Mouse (Mus musculus): ENCODE data around the gene Il18bp. TPM values are rescaled to one million over a fixed set of nuclear protein-coding genes. Genes with fewer than 3 reads are reported as not detected.
A peak's percentile ranks its signal among the peaks of the same experiment; 100 is the strongest.

Il18bp gene
- total RNA-seq (2012; rRNA removed) (1.9 and 2.6 TPM in 2 replicates), total RNA-seq (2014; rRNA removed) (1.7 and 1.9 TPM in 2 replicates), polyA plus RNA-seq (2012; ENCODE audit: insufficient read length, low read depth) (2.9 and 3.3 TPM in 2 replicates)

DNA sequence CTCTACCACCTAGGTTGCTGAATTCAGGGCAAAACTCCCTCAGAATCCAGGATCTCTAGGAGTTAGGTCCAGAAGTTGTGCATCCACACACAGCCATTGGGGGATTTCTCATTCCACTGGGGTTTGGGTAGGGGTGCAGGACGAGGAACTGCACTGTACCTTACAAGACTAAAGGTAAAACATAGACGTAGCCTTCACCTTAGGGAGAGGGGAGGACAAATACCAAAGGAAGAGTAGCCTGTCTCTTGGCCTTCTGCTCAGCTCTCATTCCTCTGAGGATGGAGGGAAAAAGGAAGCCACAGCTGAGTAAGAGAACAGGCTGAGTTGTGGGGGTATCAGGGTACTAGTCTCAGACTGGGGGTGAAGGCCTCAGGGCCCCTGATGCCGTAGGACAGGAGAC is at the start of gene Il18bp:
Il18bp (minus strand) TSS at position 101 of the 400 bp plus-strand sequence.
- H3K27ac ChIP-seq (ENCODE audit: insufficient read depth, low read depth) = peak within 1 kb of the TSS; percentile 38; the same call in 1 of the 2 replicates
- TF ChIP-seq MEF2A (IDR thresholded peaks at IDR 0.05; ENCODE audit: borderline replicate concordance, low read depth, low read length) (no peak), ZKSCAN1 (IDR thresholded peaks at IDR 0.05; ENCODE audit: borderline replicate concordance, low read depth, low read length) (no peak), TCF12 (IDR thresholded peaks at IDR 0.05; ENCODE audit: low read depth, low read length) (no peak), RAD21 (IDR thresholded peaks at IDR 0.05; ENCODE audit: low read depth, low read length) (no peak), NRF1 (IDR thresholded peaks at IDR 0.05; ENCODE audit: low read depth, low read length) (no peak), USF2 (conservative IDR thresholded peaks at IDR 0.05; ENCODE audit: low read depth, low read length) (no peak), NELFE (IDR thresholded peaks at IDR 0.05; ENCODE audit: low read depth, low read length) (no peak), RCOR1 (conservative IDR thresholded peaks at IDR 0.05; ENCODE audit: low read depth, low read length) (no peak), POLR2AphosphoS2 (IDR thresholded peaks at IDR 0.05; ENCODE audit: low read depth, low read length) (no peak), CTCF (conservative IDR thresholded peaks at IDR 0.05 in 1 of 2, IDR thresholded peaks at IDR 0.05 in 1 of 2; ENCODE audit: low read depth in 2 of 2, low read length in 2 of 2) (no peak), HCFC1 (IDR thresholded peaks at IDR 0.05; ENCODE audit: low read depth, low read length) (no peak), ZMIZ1 (IDR thresholded peaks at IDR 0.05; ENCODE audit: low read depth, low read length) (no peak), JUN (IDR thresholded peaks at IDR 0.05; ENCODE audit: insufficient read depth, low read depth, low read length) (no peak)
- H3K4me3 ChIP-seq (replicated peaks in 1 of 3; ENCODE audit: low read depth in 2 of 3, low read length in 2 of 3, poor library complexity in 1 of 3) = no peak within 1 kb of the TSS
- H3K79me2 ChIP-seq (replicated peaks; ENCODE audit: control insufficient read depth, extremely low read depth, insufficient read depth, poor library complexity, severe bottlenecking) = no peaks in the 10 kb centered on the region
- peaks cover 56 to 93% of the 10 kb centered on the region in 2 experiments for H3K36me3 ChIP-seq (replicated peaks in 1 of 2; ENCODE audit: control insufficient read depth in 1 of 2, insufficient read depth in 1 of 2, low read length in 1 of 2)
- H3K4me2 ChIP-seq (ENCODE audit: insufficient read depth, low read depth, poor library complexity, severe bottlenecking) = no peak within 1 kb of the TSS
- dilution Hi-C loops (cut with MboI; ENCODE audit: extremely low pct_ligation_motif_present, extremely low pct_unique_long_range_greater_than_20kb, low sequenced_read_pairs) = no loop called here
- no peak within 1 kb of the TSS for H3K9ac ChIP-seq (ENCODE audit: insufficient read depth, low read depth)
- no peaks in the 10 kb centered on the region for H3K27me3 ChIP-seq (replicated peaks)
- H3K4me1 ChIP-seq (ENCODE audit: control insufficient read depth in 1 of 2, insufficient read depth in 2 of 2) = peaks cover 6 to 23% of the 10 kb centered on the region in 2 experiments; a peak in 3 of 4 replicates
- no peak for DNase-seq (ENCODE audit: extremely low read depth)
- in situ Hi-C loops (cut with MboI; ENCODE audit: low pct_ligation_motif_present, low pct_unique_long_range_greater_than_20kb, low sequenced_read_pairs) = no loop called here
- no peaks in the 10 kb centered on the region for H3K9me3 ChIP-seq (replicated peaks; ENCODE audit: low read length)

DNA sequence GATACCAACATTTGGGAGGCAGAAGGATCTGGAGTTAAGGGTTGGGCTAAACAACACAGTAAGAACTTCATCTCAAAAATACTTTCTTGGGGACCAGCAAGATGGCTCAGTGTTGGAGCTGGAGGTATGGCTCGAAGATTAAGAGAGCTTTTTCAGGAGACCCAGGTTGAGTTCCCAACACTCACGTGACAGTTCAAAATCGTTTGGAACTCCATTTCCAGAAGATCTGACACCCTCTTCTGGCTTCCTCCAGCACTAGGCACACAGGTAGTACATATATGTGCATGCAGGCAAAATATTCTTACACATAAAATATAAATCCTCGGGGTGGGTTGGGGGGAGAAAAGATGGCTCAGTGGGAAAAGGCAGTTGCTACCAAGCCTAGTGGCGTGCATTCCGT is 47.9 kb upstream of the Il18bp start:
- peak overlapping the region; percentile 56 to 83 (median 81) for H3K4me3 ChIP-seq (replicated peaks in 1 of 3; ENCODE audit: low read depth in 2 of 3, low read length in 2 of 3, poor library complexity in 1 of 3)
- in situ Hi-C loops (cut with MboI; ENCODE audit: low pct_ligation_motif_present, low pct_unique_long_range_greater_than_20kb, low sequenced_read_pairs) = loop anchor here (10.0 kb wide), 1 partner anchor 402 kb away; the partner anchor contains the start of gene Clpb
- H3K27ac ChIP-seq (ENCODE audit: insufficient read depth, low read depth) = no peak overlapping the region

More for the DNA sequence above, 47.9 kb upstream of the Il18bp start:
- H3K4me2 ChIP-seq (ENCODE audit: insufficient read depth, low read depth, poor library complexity, severe bottlenecking) = peak overlapping the region; percentile 97
- H3K4me1 ChIP-seq (ENCODE audit: control insufficient read depth in 1 of 2, insufficient read depth in 2 of 2) = peaks cover 9 to 45% of the 10 kb centered on the region in 2 experiments
- H3K79me2 ChIP-seq (replicated peaks; ENCODE audit: control insufficient read depth, extremely low read depth, insufficient read depth, poor library complexity, severe bottlenecking) = peaks cover 44% of the 10 kb centered on the region
- dilution Hi-C loops (cut with MboI; ENCODE audit: extremely low pct_ligation_motif_present, extremely low pct_unique_long_range_greater_than_20kb, low sequenced_read_pairs) = no loop called here
- no peaks in the 10 kb centered on the region for H3K9me3 ChIP-seq (replicated peaks; ENCODE audit: low read length)
- H3K36me3 ChIP-seq (replicated peaks in 1 of 2; ENCODE audit: control insufficient read depth in 1 of 2, insufficient read depth in 1 of 2, low read length in 1 of 2) = peaks cover 5 to 18% of the 10 kb centered on the region in 2 experiments
- no peak for DNase-seq (ENCODE audit: extremely low read depth)
- H3K27me3 ChIP-seq (replicated peaks) = no peaks in the 10 kb centered on the region
- TF ChIP-seq BHLHE40 (IDR thresholded peaks at IDR 0.05; ENCODE audit: low read depth, low read length) (peak; percentile 77), EP300 (IDR thresholded peaks at IDR 0.05; ENCODE audit: low read length) (no peak)
- H3K9ac ChIP-seq (ENCODE audit: insufficient read depth, low read depth) = peak overlapping the region; percentile 70
